Mouse (Mus musculus) stomach, postnatal 0 days (tissue): ENCODE data around the gene Col6a6.

Experiments used
- CTCF ChIP-seq: IDR thresholded peaks from 2 replicates; pipeline ENCODE4 v1.5.1; 2016; ENCODE audit warnings: antibody characterized with exemption, low read depth, mild to moderate bottlenecking, moderate library complexity
- EP300 ChIP-seq: optimal IDR thresholded peaks from 2 replicates; pipeline ENCODE3; 2016; ENCODE audit warnings: antibody characterized with exemption

DNA sequence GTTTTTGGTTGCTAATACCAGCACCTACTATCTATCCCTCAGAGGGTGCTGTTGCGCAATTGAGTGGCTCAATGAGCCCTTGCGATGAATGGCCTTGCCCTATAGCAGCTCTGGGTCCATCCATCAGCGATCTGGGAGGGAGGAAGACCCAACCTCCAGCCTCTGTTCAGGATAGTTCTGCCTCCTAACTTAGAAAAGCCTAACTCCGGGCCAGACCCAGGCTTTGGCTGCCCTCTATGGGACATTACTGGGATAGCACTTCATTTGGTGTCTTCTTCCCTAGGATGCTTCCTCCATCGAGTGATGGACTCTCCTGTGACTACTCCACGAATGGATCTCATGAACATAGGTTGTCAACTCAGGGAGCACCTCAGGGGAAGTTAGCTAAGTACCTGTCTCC is 29.8 kb upstream of the Col6a6 start:
- TF ChIP-seq CTCF: peak; percentile 93
- no peak for TF ChIP-seq EP300
